Mouse (Mus musculus) ES-Bruce4 (cell line): ENCODE results near the gene Duox2.

Experiments
- CTCF ChIP-seq: IDR thresholded peaks from one replicate; pipeline ENCODE4 v1.8.1; 2011; ENCODE audit warnings: low read depth, low read length
- POLR2A ChIP-seq: IDR thresholded peaks from one replicate; pipeline ENCODE4 v1.8.1; 2011; ENCODE audit warnings: low read length; ENCODE audit not compliant: insufficient read depth

DNA sequence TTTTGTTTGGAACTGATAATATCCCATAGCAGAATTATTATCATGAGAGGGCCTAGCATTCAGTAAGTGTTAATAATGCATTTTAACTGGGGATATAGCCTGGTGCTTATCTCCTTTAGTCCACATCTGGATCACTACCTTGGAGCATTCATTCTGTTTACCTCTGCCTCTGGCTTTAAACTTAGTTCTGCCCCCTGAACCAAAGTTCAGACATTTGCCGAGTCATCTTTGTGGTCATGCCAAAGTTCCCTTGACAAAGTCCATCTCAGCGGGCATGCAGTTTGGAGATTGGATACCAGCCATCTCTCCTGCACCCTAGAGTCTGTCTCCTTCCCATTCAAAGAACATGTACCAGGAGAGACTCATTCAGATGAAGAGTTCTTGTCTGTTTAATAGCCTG is 62.8 kb downstream of the Duox2 start:
- TF ChIP-seq CTCF (no peak), POLR2A (no peak)
